In the genomic region with DNA sequence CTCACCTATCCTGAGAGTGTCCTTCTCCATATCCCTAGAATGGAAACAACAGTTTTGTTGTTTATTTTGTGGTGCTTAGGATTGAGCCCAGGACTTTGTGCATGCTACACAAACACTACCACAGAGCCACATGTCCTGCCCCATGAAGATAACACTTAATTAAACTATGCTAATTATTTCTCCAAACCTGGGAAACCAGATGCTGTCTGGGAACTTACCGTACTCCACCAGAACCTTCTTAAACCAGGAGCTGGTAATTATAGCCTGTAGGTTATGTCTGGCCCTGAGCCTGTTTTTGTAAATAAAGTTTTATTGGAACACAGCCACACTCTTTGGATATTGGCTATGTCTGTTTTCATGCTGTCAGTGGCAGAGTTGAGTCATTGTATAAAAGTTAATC, we compare ENCODE assay signal across 1 mouse cellular context.
TF ChIP-seq lines count a peak whose summit lies in the region.

No protein-coding gene starts in this region.

TF ChIP-seq in MEL, 35 proteins besides CTCF, POLR2A, EP300 and RAD21 (continued from another document):
- TF ChIP-seq USF1 (IDR thresholded peaks at IDR 0.05; ENCODE audit: low read depth, low read length) (no peak), CHD1 (IDR thresholded peaks at IDR 0.05; ENCODE audit: low read depth, low read length) (0 out of 2 replicates have a peak, but pooled peaks have one; percentile 67), MYC (IDR thresholded peaks at IDR 0.05; ENCODE audit: low read depth, low read length) (no peak)
